Mouse (Mus musculus): ENCODE measurements at regions not wholly inside any gene's neighbourhood (a gene's known extent, or its start where the extent isn't known, plus 50 kb on each side); places are given as distances from the start of the nearest gene placed in this dataset.

DNA sequence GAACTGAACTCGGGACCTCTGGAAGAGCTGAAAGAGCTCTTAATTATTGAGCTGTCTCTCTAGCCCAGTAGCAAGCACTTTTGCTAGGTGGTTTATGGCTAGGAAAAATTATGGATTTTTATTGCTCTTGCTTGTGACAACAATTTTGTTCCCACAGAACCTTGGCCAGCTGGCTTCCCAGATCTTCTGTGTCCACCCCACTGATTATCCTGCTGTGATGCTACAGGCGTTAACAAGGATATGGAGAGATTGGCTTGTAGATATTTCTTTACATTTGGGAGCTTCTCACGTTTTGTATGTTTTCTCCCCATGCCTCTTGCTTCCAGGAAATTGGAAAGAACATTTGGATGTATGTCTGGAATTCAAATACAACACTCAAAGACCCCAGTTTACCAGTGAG is 1008.6 kb downstream of the Synb start:
- TF ChIP-seq POLR2A (IDR thresholded peaks at IDR 0.05; ENCODE audit: borderline replicate concordance, insufficient read depth, low read length) (no peak), CTCF (IDR thresholded peaks at IDR 0.05; ENCODE audit: borderline replicate concordance, insufficient read depth, low read depth, low read length) (no peak)
